Comparison of ENCODE assay signal across 8 mouse cellular contexts in genomic region chr13:30336913-30337312, GRCm38 (mm10). TPM values are rescaled to one million over a fixed set of nuclear protein-coding genes. Genes with fewer than 3 reads are reported as not detected.
A peak's percentile ranks its signal among the peaks of the same experiment; 100 is the strongest.
DNase-seq lines count a peak whose midpoint lies in the region; ATAC-seq and TF ChIP-seq lines count a peak whose summit lies in the region.

No protein-coding gene starts in this region.

- TF ChIP-seq CTCF in cortical plate, adult 2 months (IDR thresholded peaks at IDR 0.05; ENCODE audit: extremely low read depth, insufficient read depth, low read length): no peak

- H3K9ac ChIP-seq in hindbrain, embryonic 14.5 days: peak overlapping the region; percentile 67
- 0 out of 2 replicates have a peak overlapping the region, but pooled peaks have one; percentile 39 for H3K9ac ChIP-seq in liver, embryonic 15.5 days

- peak overlapping the region; percentile 99 for H3K4me2 ChIP-seq in hindbrain, embryonic 14.5 days (replicated peaks)
- peak overlapping the region; percentile 52 for H3K4me2 ChIP-seq in liver, embryonic 15.5 days

- H3K4me3 ChIP-seq in cortical plate, adult 2 months (ENCODE audit: insufficient read depth, low read length): peak overlapping the region; percentile 45; the same call in 1 of the 2 replicates
- H3K4me3 ChIP-seq in hindbrain, embryonic 14.5 days (replicated peaks; ENCODE audit: low read length): peak overlapping the region; percentile 51
- peak overlapping the region; percentile 53 for H3K4me3 ChIP-seq in liver, embryonic 15.5 days (replicated peaks)

- no peaks in the 10 kb centered on the region for H3K4me1 ChIP-seq in cortical plate, adult 2 months (ENCODE audit: control insufficient read depth, insufficient read depth, low read length)
- peaks cover 5% of the 10 kb centered on the region; the same call in 1 of the 2 replicates for H3K4me1 ChIP-seq in hindbrain, embryonic 14.5 days (replicated peaks; ENCODE audit: control insufficient read depth, insufficient read depth, low read length)
- H3K4me1 ChIP-seq in liver, embryonic 15.5 days (replicated peaks): no peaks in the 10 kb centered on the region

- WGBS in hindbrain, embryonic 14.5 days: 25% methylated on average over 9 of the region's 9 CpGs
- 17% methylated on average over 9 of the region's 9 CpGs for WGBS in liver, embryonic 15.5 days (ENCODE audit: insufficient replicate concordance)

- no peak overlapping the region for H3K27ac ChIP-seq in cortical plate, adult 2 months (ENCODE audit: insufficient read depth, low read length)
- H3K27ac ChIP-seq in hindbrain, embryonic 14.5 days: no peak overlapping the region
- H3K27ac ChIP-seq in liver, embryonic 15.5 days (replicated peaks): no peak overlapping the region

- no peaks in the 10 kb centered on the region for H3K36me3 ChIP-seq in hindbrain, embryonic 14.5 days (replicated peaks; ENCODE audit: control insufficient read depth, insufficient read depth)
- H3K36me3 ChIP-seq in liver, embryonic 15.5 days (replicated peaks): no peaks in the 10 kb centered on the region

- no peaks in the 10 kb centered on the region for H3K9me3 ChIP-seq in hindbrain, embryonic 14.5 days (ENCODE audit: control insufficient read depth, low read length)
- no peaks in the 10 kb centered on the region for H3K9me3 ChIP-seq in liver, embryonic 15.5 days (replicated peaks)

- H3K27me3 ChIP-seq in hindbrain, embryonic 14.5 days (ENCODE audit: control insufficient read depth, insufficient read depth, low read length): 0 out of 2 replicates have a peak, but pooled peaks cover 10% of the 10 kb centered on the region
- peaks cover 14% of the 10 kb centered on the region for H3K27me3 ChIP-seq in liver, embryonic 15.5 days

- no peak for ATAC-seq in hindbrain, embryonic 14.5 days (ENCODE audit: low FRiP score)
- ATAC-seq in liver, embryonic 15.5 days (ENCODE audit: insufficient read depth): no peak
- ATAC-seq in erythroid progenitor cell, adult 5-6 weeks (replicated peaks; ENCODE audit: low FRiP score, poor library complexity, severe bottlenecking): no peak

- TF ChIP-seq POLR2A in cortical plate, adult 2 months (IDR thresholded peaks at IDR 0.05; ENCODE audit: extremely low read depth, insufficient read depth, low read length): no peak

- DNase-seq in adrenal gland, adult 2 months: peak; percentile 41
- DNase-seq in adrenal gland, postnatal 25 days: no peak
- no peak for DNase-seq in hindbrain, embryonic 14.5 days (ENCODE audit: low spot score)
- DNase-seq in layer of hippocampus, postnatal 10 days (ENCODE audit: low spot score in 2 of 2): no peak
- no peak for DNase-seq in spleen, adult 18-20 months

RNA-seq across cellular contexts. Expression of gene Agtr1a, which starts 0.7 kb away (rescaled TPM):
- total RNA-seq in adrenal gland, adult 2 months (2021): 100 to 1,000 TPM; 260 to 306 TPM
- 93.2 and 120 TPM in 2 replicates for polyA plus RNA-seq in adrenal gland, adult 2 months (2012; rRNA removed)
- total RNA-seq in adrenal gland, postnatal 25 days (2021): 150 and 236 TPM in 2 replicates
- polyA plus RNA-seq in cortical plate, adult 2 months (2012; rRNA removed): 0.49 and 0.56 TPM in 2 replicates
- 1.6 and 2.0 TPM in 2 replicates for polyA plus RNA-seq in hindbrain, embryonic 14.5 days (2014; fragmentation: Nextera tagmentation; extraction: Ambion mirVana)
- 12.8 and 13.1 TPM in 2 replicates for polyA plus RNA-seq in liver, embryonic 15.5 days (2015; fragmentation: Nextera tagmentation; extraction: Ambion mirVana)
- total RNA-seq in layer of hippocampus, postnatal 10 days (2021): 1 to 10 TPM; 1.3 to 3.6 TPM
- 149 and 167 TPM in 2 replicates for total RNA-seq in erythroid progenitor cell, adult 5-6 weeks (2015; ENCODE audit: low replicate concordance)
- total RNA-seq in erythroid progenitor cell, adult 5-6 weeks (2017; ENCODE audit: low replicate concordance): 139 and 186 TPM in 2 replicates

Comparison
In these comparisons a context has a peak if more than half of its experiments do, and no peak if none do; other contexts are left out.
1. RNA of gene Agtr1a, which starts 0.7 kb away (total RNA-seq): 260 to 306 TPM in adrenal gland, adult 2 months, 150 to 236 TPM in adrenal gland, postnatal 25 days and 139 to 186 TPM in erythroid progenitor cell, adult 5-6 weeks; 1.3 to 3.6 TPM in layer of hippocampus, postnatal 10 days; every median in the first group is over 10 times any median in the second.
2. Peak in every context shown above with its lines, with median percentiles within 50 percentile points of each other: H3K4me3 ChIP-seq.